Mouse (Mus musculus): Measurements from ENCODE around the gene Itpr2. TPM values are rescaled to one million over a fixed set of nuclear protein-coding genes. Genes with fewer than 3 reads are reported as not detected.

Itpr2 gene
- polyA plus RNA-seq, 1 experiment: 10.9 TPM

- peaks cover 30% of the 10 kb centered on the region for H3K4me1 ChIP-seq (ENCODE audit: control insufficient read depth, insufficient read depth, low read length)
- TF ChIP-seq POLR2A (IDR thresholded peaks at IDR 0.05; ENCODE audit: borderline replicate concordance, low read depth, low read length) (no peak), CTCF (IDR thresholded peaks at IDR 0.05; ENCODE audit: low read depth, low read length) (no peak)
- H3K4me3 ChIP-seq (ENCODE audit: insufficient read depth, low read length): no peak overlapping the region
- H3K27ac ChIP-seq (ENCODE audit: insufficient read depth, low read depth, low read length): no peak overlapping the region
Observed at GRCm38 (mm10) chr6:146185532-146185931, 316.5 kb downstream of the Itpr2 start.

GRCm38 (mm10) chr6:146184771-146185170 lies 317.3 kb downstream of the Itpr2 start:
- Histone ChIP-seq H3K4me3 (ENCODE audit: insufficient read depth, low read length) (no peak overlapping the region), H3K4me1 (ENCODE audit: control insufficient read depth, insufficient read depth, low read length) (peaks cover 30% of the 10 kb centered on the region), H3K27ac (ENCODE audit: insufficient read depth, low read depth, low read length) (no peak overlapping the region)
- TF ChIP-seq POLR2A (IDR thresholded peaks at IDR 0.05; ENCODE audit: borderline replicate concordance, low read depth, low read length): no peak
- TF ChIP-seq CTCF (IDR thresholded peaks at IDR 0.05; ENCODE audit: low read depth, low read length): no peak

GRCm38 (mm10) chr6:146174644-146175250 lies 327.3 kb downstream of the Itpr2 start:
- Histone ChIP-seq H3K4me3 (ENCODE audit: insufficient read depth, low read length) (no peak overlapping the region), H3K4me1 (ENCODE audit: control insufficient read depth, insufficient read depth, low read length) (peaks cover 25% of the 10 kb centered on the region), H3K27ac (ENCODE audit: insufficient read depth, low read depth, low read length) (no peak overlapping the region)
- TF ChIP-seq CTCF (IDR thresholded peaks at IDR 0.05; ENCODE audit: low read depth, low read length) (no peak), POLR2A (IDR thresholded peaks at IDR 0.05; ENCODE audit: borderline replicate concordance, low read depth, low read length) (no peak)

- H3K27ac ChIP-seq (ENCODE audit: insufficient read depth, low read depth, low read length): peak overlapping the region; percentile 96
- H3K4me3 ChIP-seq (ENCODE audit: insufficient read depth, low read length): peak overlapping the region; percentile 42
- TF ChIP-seq CTCF (IDR thresholded peaks at IDR 0.05; ENCODE audit: low read depth, low read length) (no peak), POLR2A (IDR thresholded peaks at IDR 0.05; ENCODE audit: borderline replicate concordance, low read depth, low read length) (no peak)
- peaks cover 32% of the 10 kb centered on the region for H3K4me1 ChIP-seq (ENCODE audit: control insufficient read depth, insufficient read depth, low read length)
Observed at GRCm38 (mm10) chr6:146170603-146171051, 331.4 kb downstream of the Itpr2 start.

- TF ChIP-seq CTCF (IDR thresholded peaks at IDR 0.05; ENCODE audit: low read depth, low read length) (no peak), POLR2A (IDR thresholded peaks at IDR 0.05; ENCODE audit: borderline replicate concordance, low read depth, low read length) (no peak)
- peaks cover 30% of the 10 kb centered on the region for H3K4me1 ChIP-seq (ENCODE audit: control insufficient read depth, insufficient read depth, low read length)
- no peak overlapping the region for H3K4me3 ChIP-seq (ENCODE audit: insufficient read depth, low read length)
- H3K27ac ChIP-seq (ENCODE audit: insufficient read depth, low read depth, low read length): no peak overlapping the region
Observed at GRCm38 (mm10) chr6:146167207-146167606, 334.8 kb downstream of the Itpr2 start.

- peaks cover 52% of the 10 kb centered on the region for H3K4me1 ChIP-seq (ENCODE audit: control insufficient read depth, insufficient read depth, low read length)
- TF ChIP-seq CTCF (IDR thresholded peaks at IDR 0.05; ENCODE audit: low read depth, low read length) (no peak), POLR2A (IDR thresholded peaks at IDR 0.05; ENCODE audit: borderline replicate concordance, low read depth, low read length) (no peak)
- H3K4me3 ChIP-seq (ENCODE audit: insufficient read depth, low read length): no peak overlapping the region
- H3K27ac ChIP-seq (ENCODE audit: insufficient read depth, low read depth, low read length): no peak overlapping the region
Observed at GRCm38 (mm10) chr6:146159641-146160040, 342.4 kb downstream of the Itpr2 start.

GRCm38 (mm10) chr6:146158717-146159116 lies 343.3 kb downstream of the Itpr2 start:
- Histone ChIP-seq H3K4me1 (ENCODE audit: control insufficient read depth, insufficient read depth, low read length) (peaks cover 58% of the 10 kb centered on the region), H3K27ac (ENCODE audit: insufficient read depth, low read depth, low read length) (no peak overlapping the region), H3K4me3 (ENCODE audit: insufficient read depth, low read length) (no peak overlapping the region)
- TF ChIP-seq POLR2A (IDR thresholded peaks at IDR 0.05; ENCODE audit: borderline replicate concordance, low read depth, low read length) (no peak), CTCF (IDR thresholded peaks at IDR 0.05; ENCODE audit: low read depth, low read length) (no peak)

- Histone ChIP-seq H3K4me1 (ENCODE audit: control insufficient read depth, insufficient read depth, low read length) (peaks cover 56% of the 10 kb centered on the region), H3K4me3 (ENCODE audit: insufficient read depth, low read length) (no peak overlapping the region), H3K27ac (ENCODE audit: insufficient read depth, low read depth, low read length) (no peak overlapping the region)
- TF ChIP-seq POLR2A (IDR thresholded peaks at IDR 0.05; ENCODE audit: borderline replicate concordance, low read depth, low read length): no peak
- TF ChIP-seq CTCF (IDR thresholded peaks at IDR 0.05; ENCODE audit: low read depth, low read length): no peak
Observed at GRCm38 (mm10) chr6:146157983-146158535, 344.0 kb downstream of the Itpr2 start.

GRCm38 (mm10) chr6:146157099-146157498 lies 344.9 kb downstream of the Itpr2 start:
- TF ChIP-seq POLR2A (IDR thresholded peaks at IDR 0.05; ENCODE audit: borderline replicate concordance, low read depth, low read length) (no peak), CTCF (IDR thresholded peaks at IDR 0.05; ENCODE audit: low read depth, low read length) (no peak)
- Histone ChIP-seq H3K4me3 (ENCODE audit: insufficient read depth, low read length) (no peak overlapping the region), H3K27ac (ENCODE audit: insufficient read depth, low read depth, low read length) (no peak overlapping the region), H3K4me1 (ENCODE audit: control insufficient read depth, insufficient read depth, low read length) (peaks cover 49% of the 10 kb centered on the region)

- H3K27ac ChIP-seq (ENCODE audit: insufficient read depth, low read depth, low read length): no peak overlapping the region
- no peak overlapping the region for H3K4me3 ChIP-seq (ENCODE audit: insufficient read depth, low read length)
- TF ChIP-seq CTCF (IDR thresholded peaks at IDR 0.05; ENCODE audit: low read depth, low read length) (no peak), POLR2A (IDR thresholded peaks at IDR 0.05; ENCODE audit: borderline replicate concordance, low read depth, low read length) (no peak)
- peaks cover 49% of the 10 kb centered on the region for H3K4me1 ChIP-seq (ENCODE audit: control insufficient read depth, insufficient read depth, low read length)
Observed at GRCm38 (mm10) chr6:146156536-146156935, 345.5 kb downstream of the Itpr2 start.
